Mouse (Mus musculus) forelimb bud, embryonic 11.5 days (tissue): ENCODE measurements around the gene Slx1b.
"Not testable (repeated sequence)": the region's sequence is repeated elsewhere in the genome, so short reads cannot be mapped to it uniquely, and the experiment has no call there.

Experiments used
- DNase-seq: peaks from one replicate; pipeline ENCODE4 v3.0.0-alpha.2; 2012; ENCODE audit warnings: low read depth, low spot score

The Slx1b gene

DNA sequence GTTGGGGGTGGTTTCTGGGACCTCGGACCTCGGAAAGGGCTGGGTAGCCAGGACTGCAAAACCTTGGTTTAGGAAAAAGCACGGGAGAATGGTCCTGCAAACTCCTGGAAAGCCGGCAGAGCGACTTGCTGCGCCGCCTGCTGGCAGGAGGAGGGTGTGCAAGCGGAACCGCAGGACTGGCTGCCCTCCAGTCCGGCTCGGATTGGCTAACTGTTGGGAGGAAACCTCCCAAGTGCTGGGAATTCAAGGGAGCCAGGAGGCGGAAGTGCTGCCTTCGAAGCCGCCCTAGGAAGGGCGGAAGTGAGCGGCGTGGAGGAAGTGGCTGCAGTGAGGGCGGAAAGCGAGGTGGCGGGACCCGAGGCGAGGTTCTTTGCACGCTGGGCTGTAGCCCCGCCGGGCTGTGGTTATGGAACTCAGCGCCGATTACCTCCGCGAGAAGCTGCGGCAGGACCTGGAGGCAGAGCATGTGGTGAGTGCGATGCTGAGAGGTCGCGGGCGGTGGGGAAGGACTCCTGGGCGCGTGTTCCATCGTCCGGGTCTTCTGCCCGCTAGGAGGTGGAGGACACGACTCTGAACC is at the start of gene Slx1b:
Gene Slx1b (minus strand): TSS at position 154 of the 577 bp plus-strand sequence.
- DNase-seq = peak; percentile 99

DNA sequence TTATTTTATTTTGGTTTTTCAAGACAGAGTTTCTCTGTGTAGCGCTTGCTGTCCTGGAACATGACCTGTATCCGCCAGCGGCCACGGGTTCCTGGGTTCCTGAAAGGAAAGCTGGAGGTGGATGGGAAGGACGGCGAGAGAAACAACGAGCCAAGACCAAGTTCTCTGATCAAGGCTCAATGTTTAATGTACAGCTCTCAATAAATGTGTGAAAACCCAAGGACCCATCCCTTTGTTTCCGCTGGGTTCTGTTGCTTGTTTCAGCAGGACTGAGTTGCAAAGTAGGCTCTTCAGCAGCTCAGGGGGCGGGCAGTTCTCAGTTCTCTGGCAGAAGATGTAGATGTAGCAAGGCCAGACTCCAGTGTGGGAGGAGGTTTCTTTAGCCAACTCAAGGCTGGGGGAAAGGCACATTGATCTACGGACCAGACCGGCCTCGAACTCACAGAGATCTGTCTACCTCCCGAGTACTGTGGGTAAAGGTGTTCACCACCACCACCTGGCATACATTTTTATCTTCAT is 46.4 kb upstream of the Slx1b start:
- no peak for DNase-seq

DNA sequence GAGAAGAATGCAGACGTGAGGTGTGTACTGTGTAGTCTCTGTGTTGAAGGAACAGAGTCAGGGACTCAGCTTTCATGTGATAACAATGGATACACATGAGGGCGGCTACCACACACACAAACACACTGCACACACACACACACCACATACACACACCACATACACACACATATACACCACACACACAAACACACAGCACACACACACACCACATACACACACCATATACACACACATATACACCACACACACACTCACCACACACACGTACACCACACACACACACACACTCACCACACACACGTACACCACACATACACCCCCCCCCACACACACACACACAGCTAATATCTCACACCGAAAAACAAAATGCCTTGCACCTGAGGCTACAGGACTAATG is 45.9 kb upstream of the Slx1b start:
- DNase-seq = no peak

DNA sequence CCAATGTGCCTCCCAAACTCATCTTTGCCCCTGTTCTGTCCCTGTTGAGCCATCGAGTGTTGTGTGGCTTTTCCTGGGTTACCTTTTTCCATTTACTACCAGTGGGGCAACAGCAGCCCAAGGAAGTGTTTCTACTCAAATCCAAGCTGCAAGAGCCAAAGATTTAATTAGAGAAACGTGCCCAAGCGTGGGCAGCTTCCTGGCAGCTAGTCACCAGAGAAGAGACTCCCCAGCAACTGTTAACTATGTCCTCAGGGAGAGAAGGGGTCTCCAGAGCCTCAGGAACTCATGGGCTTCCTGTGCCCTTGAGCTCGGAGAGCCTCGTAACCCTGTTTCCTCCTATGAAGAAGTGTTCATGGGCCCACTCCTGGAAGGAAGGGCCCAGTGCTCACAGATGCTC is 45.4 kb upstream of the Slx1b start:
- DNase-seq = no peak

DNA sequence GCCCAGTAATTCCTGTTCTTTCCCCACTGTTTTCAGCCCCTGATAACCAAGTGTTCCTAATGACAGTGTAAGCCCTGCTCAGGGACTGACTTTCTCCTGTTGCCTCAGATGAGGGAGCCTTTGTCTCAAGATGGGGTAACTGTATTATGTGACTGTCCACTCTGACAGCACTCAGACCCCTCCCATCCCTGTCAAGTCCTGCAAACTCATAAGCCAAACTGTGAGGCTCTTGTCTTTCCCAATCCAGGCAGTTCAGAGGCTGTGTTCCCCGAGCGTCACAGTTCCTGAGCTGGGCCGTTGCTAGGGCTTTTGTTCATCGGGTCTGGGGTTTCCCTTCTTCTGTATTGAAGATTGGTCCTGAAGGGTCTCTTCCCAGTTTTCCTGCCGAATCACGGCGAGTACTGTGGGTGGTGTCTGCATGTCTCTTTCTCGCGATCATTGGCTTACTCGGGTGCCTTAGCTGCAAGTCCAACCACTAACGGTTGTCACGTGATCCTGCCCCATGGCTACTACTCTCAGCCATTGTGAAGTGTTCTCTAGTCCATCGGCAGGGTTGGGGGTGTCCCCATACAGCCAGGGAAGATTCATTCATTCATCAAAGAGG is 44.6 kb upstream of the Slx1b start:
- no peak for DNase-seq

DNA sequence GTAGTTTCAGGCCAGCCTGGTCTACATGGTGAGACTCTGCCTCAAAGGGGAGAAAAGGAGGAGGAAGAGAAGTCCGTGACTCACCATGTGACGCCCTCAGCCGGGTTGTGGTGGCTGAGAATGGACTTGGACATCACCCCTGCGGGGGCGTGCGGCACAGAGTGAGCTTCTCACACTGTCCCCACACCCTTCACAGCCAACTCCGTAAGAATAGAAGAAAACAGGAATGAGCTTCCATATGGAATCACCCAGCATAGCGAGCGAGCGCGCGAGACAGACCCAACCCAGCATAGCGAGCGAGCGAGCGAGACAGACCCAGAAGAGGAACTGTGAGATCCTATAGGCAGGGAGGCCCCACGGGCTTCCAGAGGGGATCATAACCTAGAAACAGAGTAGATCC is 44.0 kb upstream of the Slx1b start:
- no peak for DNase-seq

DNA sequence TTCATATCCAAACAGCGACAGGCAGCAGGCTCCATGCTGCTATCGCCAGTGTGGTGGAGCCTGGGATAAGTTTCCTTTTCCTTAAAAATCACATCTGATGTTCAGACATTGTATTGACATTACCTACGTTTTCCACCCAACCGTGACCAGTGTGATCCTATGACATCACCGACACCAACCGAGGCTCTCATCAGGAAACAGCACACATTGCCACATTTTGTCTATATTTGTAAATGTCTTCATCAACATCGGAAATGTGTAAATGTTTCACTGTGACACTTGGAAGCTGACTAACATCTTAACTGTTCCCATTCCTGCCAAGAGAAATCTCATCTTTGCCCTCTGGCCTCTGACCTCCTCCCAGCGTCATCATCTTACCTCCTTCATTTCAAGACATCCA is 40.5 kb upstream of the Slx1b start:
- no peak for DNase-seq

DNA sequence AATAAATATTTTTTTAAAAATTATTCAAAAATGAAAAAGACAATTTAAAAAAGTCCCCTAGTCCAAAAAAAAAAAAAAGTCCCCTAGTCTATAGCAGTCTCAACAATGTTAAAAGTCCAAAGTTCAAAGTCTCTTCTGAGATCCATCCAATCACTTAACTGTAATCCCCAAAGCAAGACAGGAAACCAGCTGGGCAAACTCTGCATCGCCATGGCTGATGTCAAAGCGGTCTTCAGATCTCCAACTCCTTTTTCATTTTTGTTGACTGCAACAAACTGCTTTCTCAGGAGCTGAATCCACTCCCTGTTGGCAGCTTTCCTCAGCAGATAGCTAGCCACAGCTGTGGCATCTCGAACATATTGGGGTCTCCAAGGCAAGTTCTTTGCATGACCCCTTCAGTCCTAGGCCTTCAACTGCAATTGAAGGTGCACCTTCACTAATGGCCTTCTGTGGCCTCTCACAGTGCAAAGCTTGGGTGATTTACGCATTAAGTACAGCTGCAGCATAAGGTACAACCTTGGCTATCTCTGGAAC is 34.7 kb upstream of the Slx1b start:
- not testable (repeated sequence) for DNase-seq

DNA sequence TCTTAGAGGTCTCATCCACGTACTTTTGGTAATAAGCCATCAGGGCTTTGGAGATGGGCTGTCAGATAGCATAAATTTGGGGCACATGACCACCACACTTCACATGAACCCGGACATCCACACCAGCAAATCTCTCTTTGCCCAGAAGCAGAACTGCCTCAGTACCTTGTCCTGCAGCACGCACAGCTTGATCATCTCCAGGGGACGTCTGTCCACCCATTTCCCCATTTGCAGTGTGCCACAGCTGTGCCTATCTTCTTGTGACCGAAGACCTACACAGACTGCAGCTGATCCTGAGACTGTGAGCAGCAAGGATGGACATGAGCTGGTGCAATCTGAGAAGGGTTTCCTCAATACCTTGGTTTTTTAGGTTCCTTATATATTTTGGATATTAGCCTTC is 30.1 kb upstream of the Slx1b start:
- DNase-seq = no peak

DNA sequence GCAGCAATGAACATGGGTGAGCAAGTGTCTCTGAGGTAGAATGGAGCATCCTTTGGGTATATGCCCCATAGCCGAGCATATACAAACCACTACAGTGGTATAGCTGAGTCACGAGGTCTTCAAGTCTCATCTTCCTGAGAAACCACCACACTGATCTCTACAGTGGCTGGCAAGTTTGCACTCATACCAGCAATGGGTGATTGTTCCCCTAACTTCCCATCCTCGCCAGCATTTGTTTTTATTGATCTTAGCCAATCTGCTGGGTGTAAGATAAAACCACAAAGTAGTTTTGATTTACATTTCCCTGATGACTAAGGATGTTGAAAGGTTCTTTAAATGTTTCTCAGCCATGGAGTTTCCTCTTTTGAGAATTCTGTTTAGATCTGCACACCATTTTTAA is 29.5 kb upstream of the Slx1b start:
- DNase-seq = no peak

DNA sequence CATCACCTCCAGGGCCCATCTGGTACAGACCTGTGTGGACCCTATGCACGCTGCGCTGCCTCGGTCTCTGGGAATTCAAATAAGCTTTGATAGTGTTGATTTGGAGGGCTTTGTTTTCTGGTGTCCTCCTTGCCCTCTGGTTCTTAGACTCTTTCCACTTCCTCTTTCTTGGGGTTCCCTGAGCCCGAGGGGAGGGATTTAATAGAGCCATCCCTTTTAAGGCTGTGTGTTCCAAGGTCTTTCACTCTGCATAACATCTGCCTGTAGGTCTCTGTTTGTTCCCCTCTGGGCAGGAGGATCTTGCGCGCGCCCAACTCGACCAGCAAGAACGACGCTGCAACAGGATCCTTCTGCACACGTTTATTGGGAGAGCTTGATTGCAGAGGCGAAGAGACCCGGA is 26.1 kb upstream of the Slx1b start:
- no peak for DNase-seq

DNA sequence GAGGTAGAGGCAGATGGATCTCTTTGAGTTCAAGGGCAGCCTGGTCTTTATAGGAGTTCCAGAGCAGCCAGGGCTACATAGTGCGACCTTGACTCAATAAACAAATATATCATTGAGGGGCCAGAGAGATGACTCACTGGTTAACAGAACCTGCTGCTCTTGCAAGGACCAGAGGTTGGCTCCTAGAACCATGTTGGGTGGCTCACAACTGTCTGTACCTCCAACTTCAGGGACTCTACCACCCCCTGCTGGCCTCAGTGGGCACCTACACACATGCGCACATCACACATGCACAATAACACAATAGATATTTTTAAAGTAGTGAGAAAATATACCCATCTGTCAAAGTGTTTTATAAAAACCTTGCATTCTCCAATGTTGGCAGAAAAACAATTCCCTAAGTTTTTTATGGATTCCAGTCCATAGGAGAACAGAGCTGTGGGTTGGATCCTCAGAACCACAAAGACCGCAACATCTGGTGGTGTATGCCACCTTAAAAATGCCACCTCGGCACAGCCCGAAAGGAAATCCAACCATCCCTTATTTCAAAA is 23.3 kb upstream of the Slx1b start:
- DNase-seq = no peak

DNA sequence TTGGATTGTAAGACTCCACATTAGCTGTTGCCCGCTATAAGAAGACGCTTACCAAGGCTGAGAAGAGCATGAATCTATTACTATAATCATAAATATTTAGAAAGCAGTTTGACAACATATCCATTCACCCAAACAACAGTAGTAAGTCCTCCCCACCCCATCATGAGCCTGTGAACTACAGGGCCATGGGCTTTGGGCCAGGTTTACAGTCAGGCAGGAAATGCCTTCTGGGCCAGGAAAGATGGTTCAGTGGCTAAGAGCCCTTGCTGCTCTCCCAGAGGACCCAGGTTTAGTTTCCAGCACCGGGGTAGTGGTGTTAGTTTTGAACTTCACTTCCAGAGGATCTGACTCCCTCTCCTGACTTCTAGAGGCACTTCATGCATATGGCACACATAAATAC is 22.0 kb upstream of the Slx1b start:
- no peak for DNase-seq

DNA sequence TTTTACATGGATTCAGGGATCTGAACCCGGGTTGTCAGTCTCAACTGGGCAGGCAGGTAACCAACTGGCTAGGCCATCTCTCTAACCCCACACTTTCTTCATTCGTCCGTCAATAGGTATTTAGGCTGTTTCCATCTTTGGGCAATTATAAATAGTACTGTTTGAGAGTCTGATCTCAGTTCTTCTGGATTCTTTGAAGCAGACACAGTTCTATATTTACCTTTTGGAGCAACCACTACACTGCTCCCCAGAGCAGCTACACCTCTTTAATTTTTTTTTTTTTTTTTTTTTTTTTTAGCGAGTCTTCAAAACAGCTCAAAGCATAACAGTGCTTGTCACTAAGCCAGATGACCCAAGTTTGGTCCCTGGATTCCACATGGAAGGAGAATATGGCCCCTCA is 20.1 kb upstream of the Slx1b start:
- no peak for DNase-seq

DNA sequence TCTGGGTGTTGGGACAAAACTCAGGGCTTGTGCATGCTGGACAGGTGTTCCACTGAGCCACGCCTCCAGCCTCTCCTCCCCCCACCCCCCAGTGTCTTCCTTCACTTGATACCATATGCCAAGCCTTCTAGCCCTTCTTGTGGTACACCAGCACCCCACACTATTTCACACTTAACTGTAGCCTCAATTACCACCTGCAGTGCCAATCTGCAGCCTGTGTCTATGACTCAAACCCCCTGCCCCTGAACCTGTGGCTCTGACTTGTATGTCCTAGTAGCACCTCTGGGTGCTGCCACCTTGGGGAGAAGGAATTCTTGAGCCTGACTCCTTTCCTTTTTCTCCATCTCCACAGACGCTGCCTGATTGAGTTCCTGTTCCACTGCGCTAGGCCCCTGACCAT is 16.3 kb upstream of the Slx1b start:
- DNase-seq = no peak

DNA sequence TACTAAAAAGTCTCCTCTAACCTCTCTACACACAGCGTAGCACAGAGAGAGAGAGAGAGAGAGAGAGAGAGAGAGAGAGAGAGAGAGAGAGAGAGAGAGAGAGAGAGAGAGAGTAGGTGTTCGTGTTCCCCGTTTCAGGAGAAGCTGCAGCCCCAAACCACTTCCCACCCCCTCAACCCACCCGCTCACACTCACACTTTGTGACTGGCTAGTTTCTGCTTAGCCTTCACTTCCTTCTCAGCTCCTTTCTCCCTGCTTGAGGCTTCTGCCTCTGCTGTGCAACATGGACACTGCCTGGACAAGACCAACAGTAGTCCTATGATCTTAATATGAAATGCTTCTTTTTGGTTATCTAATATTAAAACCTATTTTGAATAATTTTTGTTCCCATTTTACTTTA is 14.7 kb upstream of the Slx1b start:
- no peak for DNase-seq

DNA sequence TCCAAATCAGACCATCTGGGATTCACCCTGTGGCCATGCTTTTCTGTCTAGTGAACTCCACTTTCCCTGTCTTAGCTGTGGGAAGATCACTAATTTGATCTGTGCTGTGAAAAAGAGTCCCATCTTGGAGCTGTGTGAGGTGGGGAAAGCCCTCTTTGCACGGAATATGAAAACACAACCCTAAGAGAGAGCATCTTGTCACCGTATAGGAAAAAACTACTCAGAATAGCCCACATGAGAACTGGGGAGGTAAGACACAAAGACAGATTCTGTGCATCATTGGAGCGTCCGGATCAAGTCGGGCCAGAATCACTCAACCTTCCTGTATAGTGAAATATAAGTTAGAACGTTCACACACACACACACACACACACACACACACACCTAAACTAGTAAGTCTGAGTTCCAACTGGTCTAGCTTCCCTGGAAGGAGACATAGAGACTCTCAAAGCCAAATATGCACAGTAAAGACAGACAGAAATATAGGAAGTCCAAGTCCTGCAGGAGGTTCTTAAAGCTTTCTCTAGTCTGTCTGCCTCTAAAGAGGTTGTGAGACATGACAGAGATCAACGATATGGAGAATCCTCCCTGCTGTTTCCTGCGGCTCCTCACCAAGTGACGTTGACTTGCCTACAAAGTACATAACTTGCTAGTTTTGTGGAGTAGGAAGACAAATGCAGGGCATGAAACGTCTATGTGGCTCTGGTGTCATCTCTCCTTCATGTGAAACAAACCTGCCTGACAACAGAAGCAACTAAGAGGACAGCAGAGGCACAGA is 12.8 kb upstream of the Slx1b start:
- no peak for DNase-seq

DNA sequence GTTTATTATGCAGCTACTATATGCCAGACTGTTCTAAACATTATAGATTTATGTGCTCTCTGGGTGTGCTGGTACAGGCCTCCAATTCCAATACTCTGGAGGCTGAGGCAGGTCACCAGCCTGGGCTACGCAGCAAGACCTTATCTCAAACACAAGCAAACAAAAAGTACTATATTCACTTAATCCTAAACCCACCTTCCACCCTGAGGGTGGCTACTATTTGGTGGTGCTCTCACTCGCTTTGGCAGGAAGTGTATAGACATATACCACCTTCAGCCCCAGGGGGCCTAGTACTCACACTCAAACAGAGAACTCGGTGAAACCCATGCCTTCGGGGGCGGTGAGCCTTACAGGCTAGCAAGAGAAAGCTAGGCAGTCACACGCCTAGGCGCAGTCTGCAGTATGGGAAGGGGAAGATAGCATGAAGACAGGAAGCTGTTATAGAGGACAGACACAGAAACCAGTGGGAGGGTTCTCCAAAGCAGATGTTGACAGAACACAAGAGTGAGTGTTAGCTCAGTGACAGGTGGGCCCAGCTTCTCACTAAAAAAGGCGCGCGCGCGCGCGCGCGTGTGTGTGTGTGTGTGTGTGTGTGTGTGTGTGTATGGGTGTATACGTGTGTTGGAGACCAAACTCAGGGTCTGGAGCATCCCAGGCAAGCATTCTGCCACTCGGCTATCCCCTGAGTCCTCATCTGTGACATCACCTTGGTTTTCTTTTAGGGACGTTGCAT is 12.0 kb upstream of the Slx1b start, which contains the start of gene Coro1a:
Gene Coro1a (minus strand): TSS at position 346 of the 733 bp plus-strand sequence.
- no peak for DNase-seq

DNA sequence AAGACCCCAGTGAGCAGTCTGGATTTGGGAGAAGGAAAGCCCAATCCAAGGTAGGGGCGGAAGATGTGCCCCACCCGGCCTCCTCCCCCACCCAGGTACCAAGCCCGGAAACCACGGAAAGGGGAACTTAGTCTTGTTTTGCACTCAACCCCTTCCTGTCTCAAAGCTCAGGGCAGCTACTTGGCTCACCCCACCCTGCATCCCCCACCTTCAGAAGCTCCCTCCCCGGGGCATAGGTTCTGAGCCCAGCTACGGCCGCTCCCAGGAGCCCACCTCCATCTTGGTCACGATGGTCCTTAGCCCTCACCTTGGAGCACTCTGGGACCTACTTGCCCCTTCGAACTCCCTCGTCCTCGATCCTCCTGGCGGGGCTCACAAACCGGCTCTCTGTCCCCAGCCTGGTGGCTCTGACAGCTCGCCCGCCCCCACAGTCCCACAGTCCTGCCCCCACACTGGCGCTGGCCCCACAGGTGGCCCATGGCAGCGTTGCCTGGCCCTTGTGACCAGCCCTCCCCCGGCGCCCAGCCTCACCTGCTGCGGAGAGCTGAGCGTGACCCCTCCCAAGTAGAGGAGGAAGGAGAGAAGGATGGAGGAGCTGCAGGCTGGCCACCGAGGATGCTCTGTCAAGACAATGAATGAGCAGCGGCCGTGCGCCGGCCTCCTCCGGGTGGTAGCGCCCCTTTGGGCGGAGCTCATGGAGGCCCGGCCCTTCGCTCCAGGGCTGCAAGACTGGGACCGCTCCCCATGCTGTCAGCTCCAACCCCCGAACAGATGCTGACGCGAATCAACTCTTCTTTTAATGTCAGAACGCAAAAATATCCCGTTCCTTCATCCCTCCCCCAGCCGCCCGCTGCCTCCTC is 8.8 kb upstream of the Slx1b start:
- peak; percentile 55 for DNase-seq

DNA sequence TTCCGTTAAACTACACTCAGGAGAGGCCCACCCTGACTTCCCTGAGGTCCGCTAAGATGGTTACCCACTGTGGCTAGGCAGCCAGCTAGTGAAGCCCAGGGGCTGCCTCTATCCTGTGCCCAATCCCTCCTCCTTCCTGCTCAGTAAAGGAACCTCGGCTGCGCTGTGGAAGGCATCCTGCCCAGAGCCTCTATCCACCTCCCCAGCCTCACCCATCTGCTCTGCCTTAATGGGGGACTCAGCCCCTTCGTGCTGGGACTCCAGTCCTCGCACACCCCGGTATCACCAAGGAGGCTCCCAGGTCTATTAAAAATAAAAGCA is 8.1 kb upstream of the Slx1b start:
- DNase-seq = no peak
